Mouse (Mus musculus): ENCODE results near the gene Ncs1.

Ncs1 gene

GRCm38 (mm10) chr2:31245491-31246141 is at the start of gene Ncs1:
Gene Ncs1, plus strand, starts transcription at chr2:31245823.
- no peak for DNase-seq (ENCODE audit: low read depth)

- no peak for DNase-seq (ENCODE audit: low read depth)
Observed at GRCm38 (mm10) chr2:31198621-31199020, 47.0 kb upstream of the Ncs1 start.

DNA sequence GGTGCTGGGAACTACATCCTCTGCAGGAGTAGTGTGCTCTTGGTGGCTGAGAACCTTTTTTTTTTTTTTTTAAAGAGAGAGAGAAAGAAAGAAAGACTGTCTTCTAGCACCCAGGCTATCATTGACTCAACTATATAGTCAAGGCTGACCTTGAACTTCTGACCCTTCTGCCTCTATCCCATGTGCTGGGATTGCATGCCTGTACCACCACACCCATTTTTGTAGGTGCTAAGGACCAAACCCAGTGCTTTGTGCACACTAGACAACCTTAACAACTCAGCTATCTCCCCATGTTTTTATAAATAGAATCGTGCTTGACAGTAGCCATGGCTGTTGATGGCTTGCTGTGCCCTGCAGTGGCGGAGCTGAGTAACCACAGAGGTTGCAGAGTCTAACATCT is 45.6 kb upstream of the Ncs1 start:
- DNase-seq (ENCODE audit: low read depth) = no peak

- no peak for DNase-seq (ENCODE audit: low read depth)
Observed at GRCm38 (mm10) chr2:31201851-31202250, 43.8 kb upstream of the Ncs1 start.

GRCm38 (mm10) chr2:31202357-31202756 is 43.3 kb upstream of the Ncs1 start:
- DNase-seq (ENCODE audit: low read depth) = no peak

DNA sequence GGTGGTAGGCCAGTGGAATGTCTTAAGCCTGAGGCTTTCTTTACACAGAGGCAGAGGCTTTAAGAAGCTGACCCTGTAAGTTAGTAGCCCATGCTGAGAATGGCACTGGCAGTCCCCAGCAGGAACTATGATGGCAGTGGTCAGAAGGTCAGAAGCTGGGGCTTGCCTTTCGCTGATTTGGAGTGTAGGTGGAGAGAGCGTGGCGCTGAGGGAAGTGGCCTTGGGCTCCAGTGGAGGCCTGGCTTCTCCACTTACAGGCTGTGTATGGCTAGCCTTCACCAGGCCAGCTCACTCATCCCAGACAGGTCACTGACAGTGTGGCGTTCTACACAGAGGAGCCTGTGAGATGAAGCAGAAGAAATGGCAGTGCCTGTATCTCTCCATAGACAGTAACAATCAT is 42.7 kb upstream of the Ncs1 start:
- no peak for DNase-seq (ENCODE audit: low read depth)

DNA sequence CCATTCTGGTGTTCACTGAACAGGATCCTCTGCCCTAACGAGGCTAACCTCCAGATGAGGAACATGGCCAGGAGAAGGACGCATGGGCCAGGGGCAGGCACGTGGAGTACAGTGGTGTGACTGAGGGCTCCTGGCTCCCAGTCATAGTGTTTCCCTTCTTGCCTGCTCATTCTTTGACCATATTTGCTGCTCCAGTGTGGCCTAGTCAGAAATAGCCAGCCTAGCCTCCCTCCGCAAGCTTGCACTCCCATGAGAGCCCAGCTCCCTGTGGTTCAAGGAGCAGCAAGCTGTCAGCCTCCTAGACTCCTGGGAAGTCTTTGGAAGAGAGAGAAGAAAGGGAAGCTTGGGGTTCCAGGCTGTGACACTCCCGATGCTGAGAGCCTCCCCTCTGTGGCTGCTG is 40.9 kb upstream of the Ncs1 start:
- no peak for DNase-seq (ENCODE audit: low read depth)

DNA sequence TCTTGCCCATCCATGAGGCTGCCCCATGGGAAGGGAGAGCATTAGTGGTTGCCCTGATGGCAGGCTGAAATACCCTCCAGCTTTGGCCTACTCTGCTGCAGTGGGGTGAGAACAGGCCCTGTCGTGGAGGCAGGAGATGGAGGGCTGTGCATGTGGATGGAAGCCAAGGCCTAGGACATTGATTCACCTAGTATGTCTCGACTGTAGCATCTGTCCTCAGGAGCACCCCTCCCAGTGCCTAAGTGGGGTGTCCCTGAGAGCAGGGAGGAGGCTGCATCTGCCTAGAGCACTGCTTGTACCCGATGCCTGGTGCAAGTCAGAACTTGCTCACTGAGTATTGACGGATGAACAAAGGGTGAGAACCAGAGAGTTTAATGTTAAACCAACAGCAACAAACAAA is 39.4 kb upstream of the Ncs1 start:
- DNase-seq (ENCODE audit: low read depth) = no peak

- no peak for DNase-seq (ENCODE audit: low read depth)
Observed at GRCm38 (mm10) chr2:31206882-31207281, 38.7 kb upstream of the Ncs1 start.

- no peak for DNase-seq (ENCODE audit: low read depth)
Observed at GRCm38 (mm10) chr2:31208544-31209142, 37.0 kb upstream of the Ncs1 start.

GRCm38 (mm10) chr2:31209525-31209924 is 36.1 kb upstream of the Ncs1 start:
- DNase-seq (ENCODE audit: low read depth) = peak; percentile 11

DNA sequence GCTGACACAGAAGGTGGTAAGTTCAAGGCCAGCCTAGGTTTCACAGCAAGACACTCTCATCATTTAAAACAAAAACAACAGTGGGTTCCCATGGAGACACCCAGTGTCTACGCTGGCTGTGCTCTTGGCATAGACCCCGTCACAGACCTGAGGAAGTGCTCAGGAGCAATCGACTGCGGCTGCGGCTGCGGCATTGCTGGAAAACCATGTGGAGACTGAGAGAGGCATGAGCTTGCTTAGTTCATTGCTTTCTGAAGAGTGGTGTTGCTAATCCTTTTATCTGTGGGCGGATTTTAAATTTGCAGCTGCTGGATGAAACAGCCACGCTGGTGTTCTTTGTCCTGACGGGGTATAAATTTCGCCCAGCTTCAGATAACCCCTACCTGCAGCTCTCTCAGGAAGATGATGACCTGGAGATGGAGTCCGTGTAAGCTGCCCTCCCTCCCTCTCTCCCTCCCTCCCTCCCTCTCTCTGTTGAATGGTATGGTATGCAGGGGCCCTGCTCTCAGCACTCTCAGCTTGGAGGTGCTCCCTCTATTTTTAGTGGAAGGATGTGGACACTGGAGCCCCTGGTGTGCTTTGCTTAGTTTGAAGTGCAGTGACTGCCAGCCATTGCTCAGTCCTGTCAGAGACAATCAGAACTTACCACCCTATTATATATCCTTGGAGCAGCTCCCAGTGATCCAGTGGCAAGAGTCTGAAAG is 35.3 kb upstream of the Ncs1 start:
- DNase-seq (ENCODE audit: low read depth) = no peak

GRCm38 (mm10) chr2:31211204-31211603 is 34.4 kb upstream of the Ncs1 start:
- no peak for DNase-seq (ENCODE audit: low read depth)

- no peak for DNase-seq (ENCODE audit: low read depth)
Observed at GRCm38 (mm10) chr2:31214211-31214796, 31.3 kb upstream of the Ncs1 start.

DNA sequence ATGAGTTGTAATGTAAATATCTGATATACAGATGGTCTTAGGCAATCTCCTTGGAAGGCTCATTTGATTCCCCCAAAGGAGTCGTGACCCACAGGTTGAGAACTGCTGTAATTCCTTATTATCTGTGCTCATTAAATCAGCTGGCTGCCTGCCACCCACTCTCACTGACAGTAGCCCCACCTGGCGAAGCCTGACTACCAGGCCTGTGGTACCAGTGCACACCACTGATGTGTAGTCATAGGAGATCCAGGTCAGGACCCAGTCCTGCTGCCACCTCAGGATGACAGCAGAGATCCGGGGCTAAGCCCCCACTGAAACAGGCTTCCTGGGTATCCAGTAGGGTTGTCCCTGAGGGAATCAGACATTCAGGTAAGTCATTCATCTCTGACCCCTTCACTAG is 27.0 kb upstream of the Ncs1 start:
- DNase-seq (ENCODE audit: low read depth) = no peak

GRCm38 (mm10) chr2:31219470-31219869 is 26.2 kb upstream of the Ncs1 start:
- DNase-seq (ENCODE audit: low read depth) = no peak

- no peak for DNase-seq (ENCODE audit: low read depth)
Observed at GRCm38 (mm10) chr2:31220844-31221243, 24.8 kb upstream of the Ncs1 start.

GRCm38 (mm10) chr2:31221582-31221981 is 24.0 kb upstream of the Ncs1 start:
- no peak for DNase-seq (ENCODE audit: low read depth)

DNA sequence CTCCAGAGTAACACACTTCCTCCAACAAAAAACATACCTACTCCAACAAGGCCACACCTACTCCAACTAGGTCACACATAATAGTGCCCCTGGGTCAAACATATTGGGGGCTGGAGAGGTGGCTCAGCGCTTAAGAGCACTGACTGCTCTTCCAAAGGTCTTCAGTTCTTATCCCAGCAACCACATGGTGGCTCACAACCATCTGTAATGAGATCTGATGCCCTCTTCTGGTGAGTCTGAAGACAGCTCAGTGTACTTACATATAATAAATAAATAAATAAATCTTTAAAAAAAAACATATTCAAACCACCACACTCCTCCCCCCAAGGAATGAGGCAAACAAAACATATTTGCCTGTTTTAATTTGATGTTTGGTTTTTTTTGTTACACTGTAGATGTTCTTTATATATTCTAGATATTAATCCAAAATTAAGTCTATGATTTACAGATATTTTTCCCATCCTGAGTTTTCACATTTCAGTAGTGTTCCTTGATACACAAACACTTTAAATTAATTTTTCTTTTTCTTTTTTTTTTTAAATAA is 16.8 kb upstream of the Ncs1 start:
- no peak for DNase-seq (ENCODE audit: low read depth)

DNA sequence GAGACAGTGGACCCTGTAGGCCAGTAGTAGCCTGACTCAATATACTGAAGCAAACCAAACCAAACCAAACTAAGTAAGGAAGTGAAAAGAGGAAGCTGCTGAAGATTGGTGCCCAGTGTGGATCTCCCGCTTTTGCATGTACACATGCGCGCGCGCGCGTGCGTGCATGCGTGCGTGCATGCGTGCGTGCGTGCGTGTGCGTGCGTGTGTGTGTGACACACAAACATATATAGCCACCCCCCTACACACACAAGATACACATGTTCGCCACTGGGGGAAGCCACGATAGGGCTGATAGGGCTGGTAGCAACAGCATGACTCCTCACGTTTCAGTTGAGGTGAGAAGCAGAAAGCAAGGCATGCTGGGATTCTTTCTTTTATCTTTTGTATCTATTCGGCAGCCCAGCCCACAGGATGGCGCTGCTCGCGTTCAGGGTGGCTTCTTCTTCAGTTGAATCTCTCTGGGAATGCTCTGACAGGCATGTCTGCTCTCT is 6.4 kb upstream of the Ncs1 start:
- DNase-seq (ENCODE audit: low read depth) = no peak

DNA sequence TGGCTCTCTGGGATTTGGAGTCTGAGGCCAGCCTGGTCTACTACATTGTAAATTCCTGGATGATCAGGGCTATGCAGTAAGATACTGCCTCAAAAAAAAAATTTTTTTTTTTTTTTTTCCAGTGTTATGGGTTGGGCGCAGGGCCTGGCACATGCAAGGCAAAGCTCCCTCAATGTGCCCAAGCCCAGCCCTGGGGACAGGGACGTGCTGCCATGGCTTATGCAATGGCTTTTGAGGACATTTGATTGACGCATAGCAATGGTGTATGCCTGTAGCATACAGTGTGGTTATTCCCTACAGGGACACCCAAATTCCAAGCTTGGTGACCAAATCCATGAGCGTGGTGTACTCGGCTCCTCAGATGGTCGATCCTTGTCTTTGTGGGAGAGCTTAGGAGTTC is 5.8 kb upstream of the Ncs1 start:
- DNase-seq (ENCODE audit: low read depth) = no peak

DNA sequence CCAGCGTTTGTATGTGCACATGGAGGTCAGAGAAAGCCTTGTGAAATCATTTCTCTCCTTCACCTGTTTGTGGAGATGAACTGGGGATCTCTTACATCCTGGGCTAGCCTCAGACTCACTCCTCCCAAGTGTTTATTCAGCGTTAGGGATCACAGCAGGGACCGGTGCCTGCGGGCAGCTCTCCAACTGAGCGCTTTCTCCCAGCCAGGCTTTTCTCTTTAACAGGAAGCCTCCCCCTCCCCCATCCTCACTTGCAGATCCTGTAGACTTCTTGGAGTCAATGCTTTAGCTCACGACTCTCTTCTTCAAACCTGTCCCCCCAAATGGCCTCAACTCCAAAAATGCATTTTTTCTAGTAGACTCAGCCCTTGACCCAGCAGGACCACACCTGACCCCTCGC is 4.0 kb upstream of the Ncs1 start:
- no peak for DNase-seq (ENCODE audit: low read depth)

- DNase-seq (ENCODE audit: low read depth) = no peak
Observed at GRCm38 (mm10) chr2:31244216-31244615, 1.4 kb upstream of the Ncs1 start.

Data from fibroblast of lung, adult 2 months (primary cell).